Mouse (Mus musculus) splenic B cell, adult 2 months (primary cell): ENCODE data around the gene Katnb1.

Experiments
- DNase-seq: peaks from one replicate; pipeline ENCODE4 v3.0.0-alpha.2; 2011; ENCODE audit warnings: low read depth, low spot score
- H3K27me3 ChIP-seq: 2 replicates; pipeline ENCODE4 v1.6.1; 2012; ENCODE audit warnings: mild to moderate bottlenecking, low read length, moderate library complexity, mixed read lengths; ENCODE audit not compliant: control insufficient read depth, poor library complexity, insufficient read depth, severe bottlenecking
- H3K36me3 ChIP-seq: 2 replicates; pipeline ENCODE4 v1.6.1; 2012; ENCODE audit warnings: mild to moderate bottlenecking, low read length, moderate library complexity, mixed read lengths; ENCODE audit not compliant: control insufficient read depth, poor library complexity, insufficient read depth, severe bottlenecking

Gene Katnb1

DNA sequence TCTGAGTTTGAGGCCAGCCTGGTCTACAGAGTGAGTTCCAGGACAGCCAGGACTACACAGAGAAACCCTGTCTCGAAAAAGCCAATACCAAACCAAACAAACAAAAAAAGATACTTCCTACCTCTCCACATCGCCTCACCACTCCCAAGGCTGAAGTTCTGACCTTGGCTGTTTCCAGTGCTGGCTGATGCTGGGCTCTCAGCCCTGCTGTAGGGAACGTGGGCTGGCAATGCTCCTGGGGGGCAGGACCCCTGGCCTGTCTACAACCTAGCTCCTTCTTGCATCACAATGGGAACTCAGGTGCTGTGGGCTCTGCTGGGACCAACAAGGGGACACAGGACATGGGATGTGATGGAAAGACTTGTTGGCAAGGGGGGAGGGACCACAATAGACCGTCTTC lies 32.1 kb downstream of the Katnb1 start:
- no peaks in the 10 kb centered on the region for H3K36me3 ChIP-seq
- H3K27me3 ChIP-seq = no peaks in the 10 kb centered on the region
- DNase-seq = no peak

DNA sequence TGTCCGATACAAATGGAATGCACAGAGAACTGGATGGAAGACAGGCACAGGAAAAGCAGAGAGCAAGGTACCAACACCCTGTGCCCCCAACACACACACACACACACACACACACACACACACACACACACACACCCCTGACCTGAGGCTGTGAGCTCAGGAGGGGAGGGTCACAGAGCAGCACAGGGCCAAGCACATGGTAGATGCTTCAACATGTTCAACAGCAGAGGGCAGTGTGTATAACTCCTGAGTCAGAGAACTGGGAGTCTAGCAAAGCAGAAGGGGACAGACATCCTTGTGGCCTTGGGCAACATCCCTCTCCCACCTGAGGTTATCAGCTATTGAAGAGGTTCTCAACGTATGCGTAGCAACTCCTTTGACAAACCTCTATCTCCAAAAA lies 32.8 kb downstream of the Katnb1 start:
- Histone ChIP-seq H3K36me3 (no peaks in the 10 kb centered on the region), H3K27me3 (no peaks in the 10 kb centered on the region)
- DNase-seq = peak; percentile 31

DNA sequence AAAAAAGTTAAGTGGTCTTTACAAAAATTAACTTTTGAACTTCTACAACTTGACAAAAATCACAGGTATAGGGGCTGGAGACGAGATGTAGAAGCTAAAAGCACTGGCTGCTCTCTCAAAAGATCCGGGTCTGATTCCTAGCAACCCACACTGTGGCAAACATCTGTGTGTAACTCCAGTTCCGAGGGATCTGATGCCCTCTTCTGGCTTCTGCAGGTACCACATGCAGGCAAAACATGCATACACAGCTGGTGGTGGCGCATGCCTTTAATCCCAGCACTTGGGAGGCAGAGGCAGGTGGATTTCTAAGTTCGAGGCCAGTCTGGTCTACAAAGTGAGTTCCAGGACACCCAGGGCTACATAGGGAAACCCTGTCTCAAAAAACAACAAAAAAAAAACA lies 42.5 kb downstream of the Katnb1 start:
- Histone ChIP-seq H3K36me3 (no peaks in the 10 kb centered on the region), H3K27me3 (no peaks in the 10 kb centered on the region)
- DNase-seq = no peak

DNA sequence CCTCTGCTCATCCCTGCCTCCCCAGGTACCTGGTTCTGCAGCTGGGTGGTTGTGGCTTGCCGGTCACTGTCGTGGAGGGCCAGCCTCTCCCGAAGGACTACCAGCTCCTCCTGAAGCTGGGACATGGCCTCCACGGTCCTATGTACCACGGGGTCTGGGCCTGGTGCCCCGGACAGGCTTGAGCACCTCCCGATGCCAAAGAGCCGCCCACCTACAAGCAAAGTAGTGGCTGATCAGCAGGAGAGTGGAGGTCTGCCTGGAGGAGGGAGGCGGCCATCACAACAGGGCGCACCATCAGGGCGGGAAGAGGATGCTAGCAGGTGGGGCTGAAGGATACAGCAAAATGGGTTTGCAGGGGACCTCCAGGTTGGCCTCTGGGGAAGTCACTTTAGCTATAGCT lies 45.5 kb downstream of the Katnb1 start:
- H3K27me3 ChIP-seq = no peaks in the 10 kb centered on the region

DNA sequence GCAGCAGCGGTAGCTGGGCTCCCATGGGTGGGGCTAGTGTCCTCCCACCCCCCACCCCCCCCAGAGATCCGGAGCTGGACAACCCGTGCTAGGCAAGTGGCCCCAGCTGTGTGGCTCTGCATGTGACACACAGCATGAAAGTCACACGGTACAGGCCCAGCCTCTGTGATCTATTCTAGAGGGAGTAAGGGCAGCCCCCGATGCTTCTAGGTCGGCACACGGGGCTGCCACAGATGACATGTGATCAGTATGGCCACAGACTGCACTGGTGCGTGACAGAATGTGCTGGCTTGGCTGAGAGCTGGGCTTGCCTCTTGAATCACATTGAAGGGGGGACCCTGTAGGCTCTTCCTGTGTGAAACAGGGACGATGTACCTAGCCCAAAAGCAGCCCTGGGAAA lies 46.7 kb downstream of the Katnb1 start:
- peak; percentile 53 for DNase-seq
- Histone ChIP-seq H3K27me3 (no peaks in the 10 kb centered on the region), H3K36me3 (no peaks in the 10 kb centered on the region)

More for the DNA sequence above, 45.5 kb downstream of the Katnb1 start:
- DNase-seq = no peak
- H3K36me3 ChIP-seq = no peaks in the 10 kb centered on the region

DNA sequence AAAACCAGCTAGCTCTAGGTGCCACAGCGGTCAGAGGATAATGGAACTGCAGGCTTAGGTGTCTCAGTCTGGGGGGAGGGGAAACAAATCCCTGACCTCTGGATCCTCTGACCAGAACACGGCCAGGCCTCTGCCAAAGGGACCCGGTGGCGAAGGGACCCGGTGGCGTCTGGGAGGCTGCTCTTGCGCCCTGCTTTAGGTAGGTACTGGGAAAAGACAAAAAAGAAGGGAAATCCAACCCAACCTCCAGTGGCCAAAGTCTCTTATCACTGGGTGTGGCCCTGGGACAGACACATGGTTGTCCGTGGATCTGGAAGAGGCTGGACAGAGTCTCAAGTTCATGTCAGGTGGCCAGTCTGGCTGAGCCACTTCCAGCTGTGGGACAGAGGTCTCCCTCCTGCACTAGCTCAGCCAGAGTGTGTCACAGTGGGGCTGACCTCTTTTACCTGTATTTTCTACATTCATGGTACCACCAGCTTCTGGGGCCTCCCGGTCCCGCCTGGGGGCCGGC lies 47.8 kb downstream of the Katnb1 start:
- H3K36me3 ChIP-seq = no peaks in the 10 kb centered on the region
- H3K27me3 ChIP-seq = no peaks in the 10 kb centered on the region
- DNase-seq = no peak

DNA sequence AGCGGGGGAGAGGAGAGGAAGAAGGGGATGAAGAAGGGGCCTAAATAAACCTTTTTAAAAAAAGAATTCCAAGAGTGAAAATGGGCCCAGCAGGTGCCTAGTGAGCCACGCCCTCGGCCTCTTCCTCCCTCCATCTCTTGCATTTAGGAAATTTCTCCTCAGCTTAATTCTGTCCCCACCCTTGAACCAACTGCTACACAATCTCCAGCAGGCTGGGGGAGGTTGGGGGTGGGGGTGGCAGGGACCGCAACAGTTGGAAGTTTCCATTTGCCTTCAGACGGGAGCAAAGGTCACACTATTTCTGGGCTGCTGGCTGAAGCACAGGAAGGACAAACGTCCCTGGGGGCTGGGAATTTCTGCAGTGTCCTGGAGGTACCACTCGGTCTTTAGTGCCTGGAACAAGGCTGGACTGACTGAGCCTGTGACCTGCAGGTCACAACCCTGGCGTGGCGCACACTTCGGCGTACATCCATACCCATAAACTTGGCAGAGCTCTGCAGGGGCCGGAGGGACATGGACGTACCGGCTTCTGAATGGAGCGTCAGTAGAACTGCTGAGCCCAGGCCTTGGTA lies 50.1 kb downstream of the Katnb1 start:
- Histone ChIP-seq H3K36me3 (no peaks in the 10 kb centered on the region), H3K27me3 (no peaks in the 10 kb centered on the region)
- no peak for DNase-seq

DNA sequence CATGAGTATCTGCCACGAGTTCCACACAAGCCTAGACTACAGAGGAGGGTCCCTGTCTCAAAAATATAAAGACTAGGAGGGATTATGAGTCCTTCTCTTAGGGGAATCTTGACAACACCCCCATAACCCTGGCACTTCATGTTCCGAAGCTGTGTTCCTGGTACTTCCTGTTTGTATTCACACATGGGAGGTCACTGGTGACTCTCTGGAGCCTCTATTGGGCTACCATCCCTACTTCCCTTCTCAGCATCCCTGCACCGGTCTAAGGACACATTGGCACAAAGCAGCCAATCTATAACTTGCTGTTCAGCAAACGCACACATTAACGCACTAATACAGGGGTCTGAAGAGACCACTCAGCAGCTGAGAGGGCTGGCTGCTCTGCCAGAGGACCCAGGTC lies 51.0 kb downstream of the Katnb1 start:
- no peaks in the 10 kb centered on the region for H3K36me3 ChIP-seq
- H3K27me3 ChIP-seq = no peaks in the 10 kb centered on the region
- DNase-seq = no peak

DNA sequence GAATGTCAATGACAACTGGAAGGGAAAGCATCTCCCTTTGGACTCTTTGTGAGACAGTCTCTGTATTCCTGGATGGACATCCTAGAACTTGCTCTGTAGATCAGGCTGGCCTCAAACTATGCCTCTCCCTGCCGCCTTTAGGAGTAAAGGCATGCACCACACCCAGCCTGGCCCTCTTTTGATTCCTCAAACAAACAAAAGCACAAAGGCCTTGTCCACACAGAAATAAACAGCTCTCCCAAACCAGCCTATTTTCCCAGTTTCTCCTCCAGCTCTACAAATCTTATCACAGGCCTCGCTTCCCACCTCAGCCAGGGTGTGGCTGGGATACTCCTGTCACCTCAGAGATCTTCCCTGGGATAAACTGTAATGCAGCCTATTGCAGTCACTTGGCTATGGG lies 53.2 kb downstream of the Katnb1 start:
- no peaks in the 10 kb centered on the region for H3K36me3 ChIP-seq
- no peak for DNase-seq

DNA sequence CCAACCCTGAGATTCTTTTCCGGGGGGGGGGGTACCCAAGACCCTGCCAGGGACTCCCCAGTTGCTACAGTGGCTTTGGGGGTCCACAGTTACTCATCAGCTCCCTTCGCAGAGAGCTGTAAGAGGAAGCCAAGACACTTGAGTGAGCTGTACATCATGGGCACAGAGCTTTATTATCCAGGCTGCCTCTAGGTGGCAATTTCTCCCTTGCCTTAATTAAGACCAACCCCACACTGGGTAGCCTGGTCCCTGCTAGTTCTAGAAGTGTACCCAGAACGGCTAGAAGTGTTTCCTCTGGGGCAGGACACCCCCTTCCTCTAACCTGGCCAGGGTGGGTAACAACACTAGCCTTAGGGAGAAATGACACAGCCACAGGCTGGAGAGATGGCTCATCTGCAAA lies 54.3 kb downstream of the Katnb1 start:
- Histone ChIP-seq H3K27me3 (no peaks in the 10 kb centered on the region), H3K36me3 (no peaks in the 10 kb centered on the region)
- no peak for DNase-seq

More for the DNA sequence above, 53.2 kb downstream of the Katnb1 start:
- no peaks in the 10 kb centered on the region for H3K27me3 ChIP-seq

DNA sequence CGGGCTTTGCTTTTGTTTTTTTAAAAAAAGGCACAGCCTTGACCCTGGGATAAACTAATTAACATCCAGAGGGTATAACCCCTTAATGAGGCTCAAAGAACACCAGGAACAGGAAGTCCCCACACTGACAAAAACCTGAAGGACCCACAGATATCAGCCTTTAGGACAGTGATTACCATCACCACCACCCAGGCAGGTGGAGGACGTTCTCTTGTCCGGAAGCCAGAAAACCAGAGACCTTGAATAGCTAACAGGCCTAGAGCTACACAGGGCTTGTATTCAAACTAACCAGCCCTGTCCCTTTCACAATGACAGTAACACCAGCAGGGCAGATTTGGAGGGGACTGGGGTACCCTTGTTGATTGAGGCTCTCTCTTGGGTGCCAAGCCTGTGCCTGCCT lies 55.2 kb downstream of the Katnb1 start:
- Histone ChIP-seq H3K27me3 (no peaks in the 10 kb centered on the region), H3K36me3 (no peaks in the 10 kb centered on the region)
- no peak for DNase-seq

DNA sequence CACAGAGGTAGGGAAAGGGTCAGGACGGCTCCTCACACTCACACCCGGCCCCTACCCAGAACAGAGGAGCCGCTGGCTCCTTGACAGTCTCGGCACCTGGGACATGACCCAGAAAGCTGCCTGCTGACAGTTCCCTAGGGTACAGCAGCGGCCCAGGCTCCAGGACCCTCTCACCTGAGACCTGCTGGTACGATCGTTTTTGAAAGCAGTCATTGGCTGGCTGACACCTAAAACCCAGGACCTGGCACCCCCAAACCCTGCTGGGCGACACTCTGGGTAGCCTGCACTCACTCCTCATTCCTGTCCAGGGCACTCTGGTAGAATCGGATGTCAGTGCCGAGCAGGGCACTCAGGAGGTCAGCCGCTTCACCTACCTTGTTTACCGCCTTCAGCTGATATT lies 56.2 kb downstream of the Katnb1 start:
- Histone ChIP-seq H3K36me3 (no peaks in the 10 kb centered on the region), H3K27me3 (no peaks in the 10 kb centered on the region)
- DNase-seq = no peak

DNA sequence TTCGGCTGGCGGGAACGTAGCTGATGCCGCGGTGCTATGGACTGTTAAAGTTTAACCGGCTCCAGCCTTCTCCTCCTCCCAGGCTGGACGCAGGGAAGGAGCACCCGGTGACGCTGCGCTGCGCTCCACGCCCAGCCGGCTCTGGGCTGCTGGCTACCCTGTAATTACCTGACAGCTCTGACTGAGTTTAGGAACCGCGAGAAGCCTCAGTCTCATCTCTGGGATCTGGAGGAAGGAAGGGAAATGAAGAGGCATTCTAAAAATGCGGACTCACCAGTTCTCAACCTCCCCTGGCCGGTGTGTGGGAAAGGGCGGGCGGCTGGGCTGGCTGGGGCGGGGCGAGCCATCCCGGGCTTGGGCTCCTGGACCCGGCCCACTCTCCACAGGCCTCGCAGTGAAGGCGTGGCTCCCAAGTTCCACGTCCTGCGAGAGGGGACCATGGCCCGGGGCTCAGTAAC lies 56.7 kb downstream of the Katnb1 start:
- Histone ChIP-seq H3K36me3 (no peaks in the 10 kb centered on the region), H3K27me3 (no peaks in the 10 kb centered on the region)
- DNase-seq = no peak

DNA sequence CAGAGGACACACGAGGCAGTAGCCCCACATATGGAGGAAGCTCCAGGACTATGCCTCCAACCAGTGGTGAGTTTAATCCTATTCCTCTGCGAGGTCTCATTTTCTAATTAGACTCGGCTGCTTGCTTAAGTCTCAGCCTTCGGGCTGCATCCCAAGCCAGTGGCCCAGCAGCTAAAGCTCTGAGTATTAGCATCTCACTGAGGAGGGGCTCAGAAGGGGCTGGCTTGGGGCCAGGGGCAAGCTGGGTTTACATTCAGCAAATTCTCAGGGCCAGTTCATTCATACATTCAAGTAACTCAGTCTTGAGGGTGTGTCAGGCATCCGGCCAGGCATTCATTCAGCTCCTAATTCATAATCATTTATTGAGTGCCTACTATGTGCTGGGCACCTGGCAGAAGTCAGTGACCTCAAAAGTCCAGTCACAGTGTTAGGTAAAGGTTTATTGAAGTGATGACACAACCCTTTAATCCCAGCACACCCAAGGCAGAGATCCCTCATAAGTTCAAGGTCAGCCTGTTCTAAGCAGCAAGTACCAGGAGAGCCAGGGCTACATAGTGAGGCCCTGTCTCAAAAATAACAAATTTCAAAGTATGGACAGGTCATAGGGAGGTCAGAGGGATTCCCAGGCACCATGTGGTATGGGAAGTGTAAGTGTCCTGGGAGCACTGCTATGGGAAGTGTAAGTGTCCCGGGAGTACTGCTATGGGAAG lies 57.5 kb downstream of the Katnb1 start:
- Histone ChIP-seq H3K27me3 (no peaks in the 10 kb centered on the region), H3K36me3 (no peaks in the 10 kb centered on the region)
- DNase-seq = no peak

DNA sequence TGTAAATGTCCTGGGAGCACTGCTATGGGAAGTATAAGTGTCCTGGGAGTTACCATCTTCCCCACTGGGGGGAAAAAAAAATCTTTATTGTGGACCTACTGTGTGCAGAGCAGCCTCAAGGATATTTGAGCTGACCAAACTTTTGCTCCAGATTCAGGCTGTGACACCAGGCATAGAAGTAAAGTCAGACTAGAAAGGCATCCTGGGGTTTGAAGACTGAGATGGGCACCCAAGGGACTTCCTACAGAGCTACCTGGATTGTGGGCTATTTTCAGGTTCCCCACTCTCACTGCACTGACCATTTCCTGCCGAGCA lies 58.0 kb downstream of the Katnb1 start:
- DNase-seq = no peak
- no peaks in the 10 kb centered on the region for H3K27me3 ChIP-seq
- H3K36me3 ChIP-seq = no peaks in the 10 kb centered on the region

DNA sequence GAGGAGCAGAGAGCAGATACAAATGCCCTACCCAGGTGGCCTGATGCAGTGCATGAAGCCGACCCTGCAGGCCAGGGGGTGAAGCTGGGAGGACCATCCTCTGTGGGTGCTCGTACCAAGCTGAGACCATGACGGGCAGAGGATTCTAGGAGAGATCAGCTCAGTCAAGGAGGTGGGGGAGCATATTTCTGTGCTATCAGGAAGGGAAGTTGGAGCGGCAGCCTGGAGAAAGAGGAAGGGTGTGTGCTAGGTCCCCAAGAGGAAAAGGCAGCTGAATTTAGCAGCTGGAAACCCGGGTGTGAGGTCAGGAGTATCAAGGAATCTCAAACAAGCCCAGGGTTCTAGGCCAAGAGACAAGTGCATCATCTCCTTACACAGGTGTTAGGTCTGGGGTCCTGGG lies 59.6 kb downstream of the Katnb1 start:
- no peak for DNase-seq
- Histone ChIP-seq H3K27me3 (no peaks in the 10 kb centered on the region), H3K36me3 (no peaks in the 10 kb centered on the region)
